Mouse (Mus musculus) lung, embryonic 15.5 days (tissue): Measurements from ENCODE around the gene Gm20817. TPM values are rescaled to one million over a fixed set of nuclear protein-coding genes. Genes with fewer than 3 reads are reported as not detected.
"Not testable (repeated sequence)": the region's sequence is repeated elsewhere in the genome, so short reads cannot be mapped to it uniquely, and the experiment has no call there.

Experiments used
- ATAC-seq: fragments of 200-750 bp; cut with Nextera tagmentation; 2 replicates; pipeline ENCODE4 v1.8.0; 2017; ENCODE audit warnings: moderate number of reproducible peaks, borderline replicate concordance; ENCODE audit not compliant: low FRiP score, low TSS enrichment; ENCODE audit errors: extremely low read depth
- H3K27ac ChIP-seq: fragments of 300-500 bp; sonication (generic); 2 replicates; pipeline ENCODE4 v1.5.1; 2015; ENCODE audit warnings: moderate library complexity, mild to moderate bottlenecking, inconsistent platforms
- H3K27me3 ChIP-seq: fragments of 300-500 bp; sonication (generic); 2 replicates; pipeline ENCODE4 v1.6.1; 2015; ENCODE audit warnings: inconsistent platforms
- H3K36me3 ChIP-seq: fragments of 300-500 bp; sonication (generic); 2 replicates; pipeline ENCODE4 v1.6.1; 2015; ENCODE audit warnings: inconsistent platforms
- H3K4me1 ChIP-seq: fragments of 300-500 bp; sonication (generic); 2 replicates; pipeline ENCODE4 v1.6.1; 2015; ENCODE audit warnings: inconsistent platforms
- H3K4me2 ChIP-seq: fragments of 300-500 bp; sonication (generic); 2 replicates; pipeline ENCODE4 v1.6.1; 2015; ENCODE audit warnings: inconsistent platforms, mild to moderate bottlenecking, moderate library complexity
- H3K4me3 ChIP-seq: fragments of 300-500 bp; sonication (generic); 2 replicates; pipeline ENCODE4 v1.5.1; 2015; ENCODE audit warnings: mild to moderate bottlenecking, inconsistent platforms
- H3K9ac ChIP-seq: fragments of 300-500 bp; sonication (generic); 2 replicates; pipeline ENCODE4 v1.6.1; 2015; ENCODE audit warnings: inconsistent platforms
- H3K9me3 ChIP-seq: fragments of 300-500 bp; sonication (generic); 2 replicates; pipeline ENCODE4 v1.6.1; 2016; ENCODE audit warnings: inconsistent platforms
- WGBS: fragments of 180-500 bp; shearing (Covaris S2); methylation state at CpG from one replicate; pipeline ENCODE4 v1.1.7; 2015; 5-methylcytosine and 5-hydroxymethylcytosine counted together
- polyA plus RNA-seq: library from polyadenylated mRNA; unstranded; fragments of >200 nt; fragmentation: Nextera tagmentation; extraction: Ambion mirVana; gene quantifications from 2 replicates; pipeline ENCODE4 v1.2.1, GENCODE M21; 2015

Gm20817 gene
- polyA plus RNA-seq, result not detected in 2 replicates

- not testable (repeated sequence) for H3K4me3 ChIP-seq, H3K9me3 ChIP-seq, H3K4me1 ChIP-seq, H3K27ac ChIP-seq, H3K9ac ChIP-seq, H3K27me3 ChIP-seq, H3K36me3 ChIP-seq, H3K4me2 ChIP-seq, ATAC-seq
- no CpG with 5 or more reads among the region's 5 CpGs for WGBS
Measured at GRCm38 (mm10) chrY:68832628-68833027, at the start of gene Gm20817. TSS of gene Gm20817 (minus strand) at chrY:68832728.
